Mouse (Mus musculus) kidney, postnatal 0 days (tissue): Measurements from ENCODE around the gene 1700023F06Rik. TPM values are rescaled to one million over a fixed set of nuclear protein-coding genes. Genes with fewer than 3 reads are reported as not detected.

Experiments used
- ATAC-seq: fragments of 200-750 bp; cut with Nextera tagmentation; replicated peaks from 2 replicates; pipeline ENCODE4 v1.8.0; 2017; ENCODE audit warnings: low read depth, moderate number of reproducible peaks, moderate TSS enrichment, moderate library complexity; ENCODE audit not compliant: low FRiP score
- DNase-seq: peaks from one replicate; pipeline ENCODE4 v3.0.0-alpha.2; 2016; ENCODE audit warnings: low spot score
- H3K27ac ChIP-seq: fragments of 300-500 bp; sonication (generic); 2 replicates; pipeline ENCODE4 v1.5.1; 2014; ENCODE audit warnings: mild to moderate bottlenecking
- H3K27me3 ChIP-seq: fragments of 300-500 bp; sonication (generic); 2 replicates; pipeline ENCODE4 v1.6.1; 2014; ENCODE audit warnings: low read length, mixed read lengths; ENCODE audit not compliant: insufficient read depth
- H3K36me3 ChIP-seq: fragments of 300-500 bp; sonication (generic); 2 replicates; pipeline ENCODE4 v1.6.1; 2014; ENCODE audit warnings: low read length, mixed read lengths; ENCODE audit not compliant: insufficient read depth
- H3K4me1 ChIP-seq: fragments of 300-500 bp; sonication (generic); replicated peaks from 2 replicates; pipeline ENCODE4 v1.6.1; 2014; ENCODE audit warnings: antibody characterized with exemption, low read length, mixed read lengths; ENCODE audit not compliant: insufficient read depth
- H3K4me2 ChIP-seq: fragments of 300-500 bp; sonication (generic); 2 replicates; pipeline ENCODE4 v1.6.1; 2014; ENCODE audit warnings: mild to moderate bottlenecking, low read length, moderate library complexity, mixed read lengths
- H3K4me3 ChIP-seq: fragments of 300-500 bp; sonication (generic); replicated peaks from 2 replicates; pipeline ENCODE4 v1.5.1; 2014; ENCODE audit warnings: low read depth, low read length
- H3K9ac ChIP-seq: fragments of 300-500 bp; sonication (generic); 2 replicates; pipeline ENCODE4 v1.6.1; 2014; ENCODE audit warnings: low read depth, low read length
- H3K9me3 ChIP-seq: fragments of 300-500 bp; sonication (generic); replicated peaks from 2 replicates; pipeline ENCODE4 v1.6.1; 2016; ENCODE audit warnings: low read length, inconsistent platforms, mixed read lengths
- CTCF ChIP-seq: IDR thresholded peaks from 2 replicates; pipeline ENCODE4 v1.5.1; 2016; ENCODE audit warnings: antibody characterized with exemption, low read depth, mild to moderate bottlenecking, moderate library complexity
- WGBS: fragments of 180-500 bp; shearing (Covaris S2); extraction: QIAGEN DNeasy Blood & Tissue Kit; methylation state at CpG from one replicate; pipeline ENCODE4 v1.1.7; 2014; 5-methylcytosine and 5-hydroxymethylcytosine counted together
- polyA plus RNA-seq: library from polyadenylated mRNA; unstranded; fragments of >200 nt; fragmentation: Nextera tagmentation; extraction: Ambion mirVana; gene quantifications from 2 replicates; pipeline ENCODE4 v1.2.1, GENCODE M21; 2015

1700023F06Rik gene
- polyA plus RNA-seq, 1 experiment from 2014 or later: 0.37 TPM

GRCm38 (mm10) chr11:103236903-103237302 lies 28.5 kb upstream of the 1700023F06Rik start:
- Histone ChIP-seq H3K4me1 (no peaks in the 10 kb centered on the region), H3K4me2 (no peak overlapping the region), H3K4me3 (no peak overlapping the region), H3K36me3 (peaks cover 38% of the 10 kb centered on the region), H3K27ac (no peak overlapping the region), H3K27me3 (no peaks in the 10 kb centered on the region), H3K9ac (no peak overlapping the region), H3K9me3 (no peaks in the 10 kb centered on the region)
- no peak for TF ChIP-seq CTCF
- no peak for DNase-seq
- ATAC-seq: no peak
- 66% methylated on average over 10 of the region's 10 CpGs for WGBS

DNA sequence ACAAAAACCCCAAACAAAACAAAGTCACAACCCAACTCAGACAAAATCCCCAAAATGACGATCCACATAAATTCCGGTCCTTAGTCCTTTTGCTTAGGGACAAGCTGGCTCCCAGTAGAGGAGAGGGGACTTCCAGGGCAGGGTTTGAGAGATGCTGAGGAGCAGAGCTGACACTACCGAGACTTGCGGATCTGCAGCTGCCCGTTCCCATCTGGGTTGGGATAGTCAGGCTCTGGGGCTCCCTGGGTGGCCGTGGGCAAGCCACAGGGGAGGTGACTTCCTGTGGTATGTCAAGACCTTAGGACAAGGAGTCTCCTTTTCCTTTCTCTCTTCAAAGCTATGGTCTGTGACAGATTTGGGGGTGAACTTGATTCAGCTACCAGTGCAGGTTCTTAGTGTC lies 28.1 kb upstream of the 1700023F06Rik start:
- no peak overlapping the region for H3K4me3 ChIP-seq
- no peak overlapping the region for H3K9ac ChIP-seq
- ATAC-seq (no peak), DNase-seq (no peak)
- H3K9me3 ChIP-seq: no peaks in the 10 kb centered on the region
- 72% methylated on average over 6 of the region's 6 CpGs for WGBS
- no peak overlapping the region for H3K4me2 ChIP-seq
- H3K27me3 ChIP-seq: no peaks in the 10 kb centered on the region
- peaks cover 38% of the 10 kb centered on the region for H3K36me3 ChIP-seq
- TF ChIP-seq CTCF: no peak
- no peak overlapping the region; the same call in 1 of the 2 replicates for H3K27ac ChIP-seq
- no peaks in the 10 kb centered on the region for H3K4me1 ChIP-seq

DNA sequence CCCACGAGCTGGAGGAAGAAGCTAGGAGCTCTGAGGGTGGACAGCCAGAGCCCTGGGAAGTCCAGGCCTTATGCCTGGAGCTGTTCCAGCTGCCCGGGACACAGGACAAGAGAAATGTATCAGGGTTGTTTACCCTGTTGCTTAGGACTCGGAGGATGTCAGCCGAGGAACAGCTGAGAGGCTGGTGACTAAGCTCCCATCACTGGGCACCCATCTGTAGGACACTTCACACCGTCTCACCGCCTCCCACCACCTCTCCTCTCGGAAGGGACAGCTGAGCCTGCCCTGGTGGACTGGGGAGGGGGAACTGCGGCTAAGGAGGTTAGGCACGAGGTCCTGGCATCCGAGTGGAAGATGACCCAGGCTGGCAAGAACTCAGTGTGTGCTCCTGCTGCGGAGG lies 27.3 kb upstream of the 1700023F06Rik start:
- Histone ChIP-seq H3K4me2 (no peak overlapping the region), H3K27me3 (no peaks in the 10 kb centered on the region), H3K36me3 (peaks cover 38% of the 10 kb centered on the region), H3K9ac (no peak overlapping the region), H3K27ac (no peak overlapping the region), H3K9me3 (no peaks in the 10 kb centered on the region), H3K4me1 (no peaks in the 10 kb centered on the region), H3K4me3 (no peak overlapping the region)
- no peak for TF ChIP-seq CTCF
- DNase-seq: peak; percentile 54
- ATAC-seq: no peak; the same call in 1 of the 2 replicates
- 45% methylated on average over 11 of the region's 11 CpGs for WGBS

- Histone ChIP-seq H3K4me2 (no peak overlapping the region), H3K27ac (no peak overlapping the region), H3K27me3 (no peaks in the 10 kb centered on the region), H3K4me3 (no peak overlapping the region), H3K4me1 (no peaks in the 10 kb centered on the region), H3K9me3 (no peaks in the 10 kb centered on the region), H3K9ac (no peak overlapping the region), H3K36me3 (peaks cover 36% of the 10 kb centered on the region)
- WGBS: 86% methylated on average over 1 of the region's 1 CpGs
- DNase-seq: no peak
- ATAC-seq: no peak
- no peak for TF ChIP-seq CTCF
These were observed 26.1 kb upstream of the 1700023F06Rik start for GRCm38 (mm10) chr11:103234447-103234846.

DNA sequence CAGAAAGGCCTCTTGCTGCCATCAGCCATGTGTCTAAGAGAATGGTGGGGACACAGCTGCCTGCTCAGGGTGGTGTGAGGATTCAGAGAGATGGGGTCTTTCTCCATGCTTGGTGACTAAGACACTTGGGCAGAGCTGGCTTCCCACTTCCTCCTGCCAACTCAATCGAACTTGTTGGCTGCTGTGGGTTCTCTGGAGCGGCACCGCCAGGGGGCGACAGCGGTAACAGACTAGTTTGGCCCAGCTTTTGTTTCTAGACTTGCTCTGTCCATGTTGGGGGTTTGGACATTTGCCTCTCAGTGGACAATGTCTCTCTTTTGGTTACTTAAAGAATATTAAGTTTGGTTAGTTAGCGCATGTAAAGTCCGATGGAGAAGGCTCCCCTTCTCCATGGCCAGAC lies 24.6 kb upstream of the 1700023F06Rik start:
- peak; percentile 85 for DNase-seq
- no peaks in the 10 kb centered on the region for H3K4me1 ChIP-seq
- no peak overlapping the region for H3K4me3 ChIP-seq
- H3K4me2 ChIP-seq: no peak overlapping the region
- H3K9me3 ChIP-seq: no peaks in the 10 kb centered on the region
- TF ChIP-seq CTCF: peak; percentile 91
- ATAC-seq: no peak
- 36% methylated on average over 7 of the region's 7 CpGs for WGBS
- H3K36me3 ChIP-seq: peaks cover 29% of the 10 kb centered on the region
- H3K27me3 ChIP-seq: no peaks in the 10 kb centered on the region
- no peak overlapping the region for H3K27ac ChIP-seq
- no peak overlapping the region for H3K9ac ChIP-seq

- peaks cover 28% of the 10 kb centered on the region for H3K36me3 ChIP-seq
- no peak overlapping the region for H3K9ac ChIP-seq
- ATAC-seq (no peak), DNase-seq (no peak)
- H3K27me3 ChIP-seq: no peaks in the 10 kb centered on the region
- no peaks in the 10 kb centered on the region for H3K4me1 ChIP-seq
- no peak for TF ChIP-seq CTCF
- no peak overlapping the region for H3K27ac ChIP-seq
- no peak overlapping the region for H3K4me2 ChIP-seq
- H3K4me3 ChIP-seq: no peak overlapping the region
- H3K9me3 ChIP-seq: no peaks in the 10 kb centered on the region
- 96% methylated on average over 7 of the region's 7 CpGs for WGBS
These were observed 23.0 kb upstream of the 1700023F06Rik start for GRCm38 (mm10) chr11:103231367-103231766.

DNA sequence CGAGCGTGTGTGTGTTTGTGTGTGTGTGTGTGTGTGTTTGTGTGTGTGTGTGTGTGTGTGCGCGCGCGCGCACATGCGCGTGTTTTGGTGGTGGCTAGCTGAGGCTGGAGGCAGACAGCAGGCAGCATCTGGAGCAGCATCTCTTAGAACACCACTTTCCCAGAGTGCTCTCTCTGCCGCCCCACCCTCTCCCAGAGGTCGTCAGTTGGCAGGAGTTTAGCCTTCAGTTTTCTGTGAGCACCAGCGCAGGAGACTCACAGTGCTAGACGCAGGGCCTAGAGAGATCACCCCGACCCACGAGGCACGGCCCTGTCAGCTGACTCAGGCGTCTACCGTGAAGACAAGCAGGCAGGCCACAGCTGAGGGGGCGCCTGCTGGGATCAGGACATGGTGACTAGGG lies 22.3 kb upstream of the 1700023F06Rik start:
- H3K36me3 ChIP-seq: peaks cover 33% of the 10 kb centered on the region
- no peak overlapping the region for H3K4me2 ChIP-seq
- no peak for DNase-seq
- no peak overlapping the region for H3K4me3 ChIP-seq
- TF ChIP-seq CTCF: no peak
- H3K4me1 ChIP-seq: no peaks in the 10 kb centered on the region
- H3K9ac ChIP-seq: no peak overlapping the region
- no peak overlapping the region for H3K27ac ChIP-seq
- H3K27me3 ChIP-seq: no peaks in the 10 kb centered on the region
- ATAC-seq: no peak
- no peaks in the 10 kb centered on the region for H3K9me3 ChIP-seq
- 85% methylated on average over 19 of the region's 19 CpGs for WGBS
